Mouse (Mus musculus): ENCODE results near the gene Kcnj2.

DNA sequence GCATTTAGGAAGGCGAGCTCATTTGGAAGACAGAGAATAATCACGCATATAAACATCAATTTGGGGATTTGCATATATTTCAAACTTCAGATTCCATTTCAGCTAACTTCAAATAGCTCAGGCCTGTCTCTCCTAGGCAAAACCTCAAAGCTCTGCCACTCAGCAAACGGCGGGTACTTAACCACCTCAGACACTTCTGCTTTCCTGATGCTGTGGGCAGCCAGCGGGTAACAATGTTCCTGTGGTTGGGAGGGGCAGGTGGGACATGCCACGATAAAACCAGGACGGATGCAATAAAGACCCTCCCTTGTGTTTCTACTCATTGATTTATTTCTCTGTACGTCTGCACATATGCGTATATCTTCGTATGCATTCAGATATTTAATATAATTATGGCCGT lies 12.1 kb downstream of the Kcnj2 start:
- TF ChIP-seq POLR2AphosphoS2 (IDR thresholded peaks at IDR 0.05; ENCODE audit: insufficient read length, low read depth) (no peak), POLR2A (IDR thresholded peaks at IDR 0.05; ENCODE audit: insufficient read length, low read depth) (no peak), REST (IDR thresholded peaks at IDR 0.05; ENCODE audit: insufficient read depth, insufficient read length) (no peak), MAX (IDR thresholded peaks at IDR 0.05; ENCODE audit: low read depth) (no peak)

Data from myocyte (in vitro differentiated cells).